Mouse (Mus musculus) layer of hippocampus, postnatal 14 days (tissue): ENCODE results near the gene Scd2. TPM values are rescaled to one million over a fixed set of nuclear protein-coding genes. Genes with fewer than 3 reads are reported as not detected.
A peak's percentile ranks its signal among the peaks of the same experiment; 100 is the strongest.
"Not testable (repeated sequence)": the region's sequence is repeated elsewhere in the genome, so short reads cannot be mapped to it uniquely, and the experiment has no call there.

Source experiments
- DNase-seq, 2 experiments: peaks; one replicate each; pipeline ENCODE4 v3.0.0; 2021 to 2022; ENCODE audit warnings: low spot score in 2 of 2, mixed read lengths in 1 of 2
- total RNA-seq, 2 experiments: library from RNA; stranded (reverse); gene quantifications; 2 replicates each; pipeline ENCODE4 v1.2.3; 2021

Scd2 gene
- total RNA-seq, 2 experiments from 2014 or later = 702 to 713 TPM

DNA sequence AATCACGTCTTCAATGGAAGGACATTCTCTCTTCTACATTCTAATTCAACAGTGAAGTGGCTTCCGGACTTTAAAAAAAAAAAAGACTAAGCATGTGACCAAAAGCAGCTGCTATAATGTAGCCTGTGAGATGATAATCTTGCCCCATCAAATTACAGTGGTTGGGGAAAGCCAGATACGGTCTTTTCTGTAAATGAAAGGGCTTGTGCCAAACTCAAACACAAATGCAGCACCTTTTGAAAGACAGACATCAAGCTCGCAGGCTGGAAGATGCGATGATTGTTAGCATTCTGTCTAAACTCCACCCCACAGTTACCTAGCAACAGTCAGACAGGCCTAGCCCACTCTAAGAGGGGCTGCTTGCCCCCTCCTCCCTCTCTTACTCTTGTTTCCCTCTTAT is 17.3 kb downstream of the Scd2 start:
- DNase-seq = no peak

DNA sequence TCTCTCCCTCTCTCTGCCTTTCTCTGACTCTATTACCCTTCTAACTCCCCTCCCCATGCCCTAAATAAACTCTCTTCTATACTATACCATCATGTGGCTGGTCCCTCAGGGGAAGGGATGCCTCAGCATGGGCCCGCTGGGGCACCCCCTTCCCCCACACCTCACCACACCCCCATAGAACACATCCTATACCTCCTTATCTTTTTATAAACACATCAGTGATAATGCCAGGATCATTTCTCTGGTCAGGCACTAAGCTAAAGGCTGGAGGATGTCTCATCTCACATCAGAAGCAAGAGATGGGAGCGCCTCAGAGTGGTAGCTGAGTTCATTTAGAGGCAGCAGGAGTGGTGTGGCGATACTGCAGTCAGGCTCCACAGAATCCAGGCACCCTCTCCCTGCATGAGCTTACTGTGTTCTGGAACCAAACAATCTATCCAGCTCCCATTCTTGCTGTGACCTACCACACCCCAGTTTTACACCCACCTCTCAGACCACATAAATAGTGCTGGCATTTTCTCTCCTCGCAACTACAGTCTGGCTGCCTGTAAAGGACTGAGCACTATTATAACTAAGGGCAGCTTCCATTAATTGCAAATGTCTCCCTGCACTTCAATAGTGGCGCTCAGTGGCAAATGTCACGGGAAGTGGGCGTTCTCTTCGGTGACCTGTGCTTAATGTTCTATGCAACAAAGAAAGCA is 18.0 kb downstream of the Scd2 start:
- DNase-seq = no peak

DNA sequence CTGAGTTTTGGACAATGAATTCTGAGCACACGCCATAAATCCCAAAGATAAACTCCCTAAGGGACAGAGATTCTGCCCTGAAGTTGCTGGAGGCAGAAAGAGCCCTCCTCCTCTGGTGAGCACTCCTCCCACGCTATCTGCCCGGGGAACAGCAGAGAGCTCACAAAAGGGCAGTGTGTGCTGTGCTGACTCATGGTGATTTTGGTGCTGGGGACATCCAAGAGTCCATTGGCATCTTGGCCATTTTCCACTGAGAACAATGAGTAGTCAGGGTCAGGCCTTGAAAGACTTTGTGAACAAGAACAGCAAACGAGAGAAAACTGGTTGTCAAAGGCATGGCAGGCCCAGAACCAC is 18.5 kb downstream of the Scd2 start:
- DNase-seq = no peak

DNA sequence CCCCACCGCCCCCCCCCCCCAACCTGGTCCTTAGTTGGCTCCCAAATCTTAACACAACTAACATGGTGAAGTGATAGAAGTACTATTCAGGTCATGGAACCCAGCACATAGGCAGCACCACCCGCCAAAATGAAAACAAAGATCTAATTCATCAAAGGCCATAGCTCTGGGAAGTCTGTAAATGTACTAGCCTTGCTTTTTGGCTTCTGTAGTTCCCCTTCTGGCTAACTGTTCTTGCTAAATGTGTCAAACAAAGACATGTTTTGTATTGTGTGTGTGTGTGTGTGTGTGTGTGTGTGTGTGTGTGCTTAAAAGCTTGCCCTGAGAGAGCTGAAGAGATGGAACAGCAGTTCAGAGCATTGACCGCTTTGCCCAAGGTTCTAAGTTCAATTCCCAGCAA is 19.6 kb downstream of the Scd2 start:
- no peak for DNase-seq

- peak; percentile 78 to 79 for DNase-seq
These were observed 20.9 kb downstream of the Scd2 start for GRCm38 (mm10) chr19:44314327-44314759.

DNA sequence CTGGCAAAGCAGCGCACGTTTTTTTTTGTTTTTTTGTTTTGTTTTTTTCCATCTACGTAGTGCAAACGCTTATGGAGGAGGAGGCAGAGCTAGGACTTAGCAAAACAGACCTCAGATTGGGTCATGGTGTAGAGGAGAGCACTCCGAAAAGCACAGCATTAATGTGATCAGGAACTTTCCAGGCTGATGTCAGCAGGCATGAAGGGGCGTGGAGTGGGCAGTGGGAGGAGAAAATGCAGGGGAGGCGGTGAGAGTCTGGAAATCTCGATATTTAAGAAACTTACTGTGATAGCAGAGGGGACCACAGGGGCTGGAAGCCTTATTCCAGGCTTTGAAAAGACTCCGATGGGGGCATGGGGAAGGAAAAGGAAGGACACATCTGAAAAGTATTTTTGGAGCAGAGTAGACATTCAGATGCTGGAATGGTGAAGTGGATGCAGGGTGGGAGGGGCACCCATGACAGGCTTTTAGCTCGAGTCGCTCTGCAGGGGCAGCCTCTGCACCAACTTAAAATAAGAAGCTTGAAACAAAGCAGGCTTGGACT is 21.5 kb downstream of the Scd2 start:
- no peak for DNase-seq

DNA sequence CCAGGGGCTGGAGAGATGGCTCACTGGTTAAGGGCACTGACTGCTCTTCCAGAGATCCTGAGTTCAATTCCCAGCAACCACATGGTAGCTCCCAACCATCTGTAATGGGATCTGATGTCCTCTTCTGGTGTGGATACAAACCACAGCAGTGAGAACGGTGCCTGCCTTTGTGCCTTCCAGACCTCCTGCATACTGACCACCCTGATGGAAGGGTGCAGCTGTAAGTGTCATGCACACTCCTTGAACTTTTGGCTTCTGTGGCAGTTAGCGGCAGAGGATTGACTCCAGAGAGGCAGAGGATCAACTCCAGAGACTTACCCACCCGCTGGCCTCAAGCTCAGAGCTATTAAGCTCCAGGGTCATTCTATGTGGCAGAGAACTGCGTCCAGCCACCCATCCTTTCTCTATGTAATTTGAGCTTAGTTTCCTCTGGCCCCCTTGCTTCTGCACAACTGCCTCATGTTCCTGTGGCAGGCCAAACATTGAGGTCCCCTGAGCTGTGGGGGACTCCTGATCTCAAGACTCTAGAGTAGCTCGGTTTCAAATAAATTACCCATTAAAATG is 23.4 kb downstream of the Scd2 start:
- DNase-seq = no peak

DNA sequence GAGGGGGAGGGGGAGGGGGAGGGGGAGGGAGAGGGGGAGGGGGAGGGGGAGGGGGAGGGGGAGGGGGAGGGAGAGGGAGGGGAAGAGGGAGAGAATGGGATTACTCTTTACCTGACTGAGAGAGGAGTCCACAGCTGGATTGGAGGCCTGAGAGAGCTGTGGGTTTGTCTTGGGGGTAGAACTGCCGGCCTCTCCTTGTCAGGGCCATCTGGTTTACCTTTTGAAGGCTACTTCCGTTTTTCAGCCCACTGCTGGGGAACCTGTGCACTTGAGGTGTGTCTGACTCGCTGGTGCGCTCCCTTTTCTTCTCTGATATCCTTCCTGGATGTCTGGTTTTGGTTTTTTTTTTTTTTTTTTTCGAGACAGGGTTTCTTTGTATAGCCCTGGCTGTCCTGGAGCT is 23.9 kb downstream of the Scd2 start:
- no peak for DNase-seq

GRCm38 (mm10) chr19:44318545-44318944 is 25.1 kb downstream of the Scd2 start:
- no peak for DNase-seq

DNA sequence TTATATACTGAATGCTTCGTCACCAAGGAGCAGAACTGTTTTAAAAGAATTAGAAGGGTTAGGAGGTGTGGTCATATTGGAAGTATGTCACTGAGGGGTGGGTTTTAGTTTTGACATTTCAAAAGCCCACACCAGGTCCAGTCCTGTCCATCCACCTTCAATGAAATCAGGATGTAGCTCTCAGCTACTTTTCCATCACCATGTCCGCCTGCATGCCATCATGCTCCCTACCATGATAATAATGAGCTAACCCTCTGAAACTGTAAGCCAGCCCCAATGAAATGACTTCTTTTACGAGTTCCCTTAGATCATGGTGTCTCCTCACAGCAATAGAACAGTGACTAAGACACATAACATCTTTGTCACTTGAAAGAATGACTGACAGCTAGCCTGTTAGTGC is 26.8 kb downstream of the Scd2 start:
- DNase-seq = no peak

DNA sequence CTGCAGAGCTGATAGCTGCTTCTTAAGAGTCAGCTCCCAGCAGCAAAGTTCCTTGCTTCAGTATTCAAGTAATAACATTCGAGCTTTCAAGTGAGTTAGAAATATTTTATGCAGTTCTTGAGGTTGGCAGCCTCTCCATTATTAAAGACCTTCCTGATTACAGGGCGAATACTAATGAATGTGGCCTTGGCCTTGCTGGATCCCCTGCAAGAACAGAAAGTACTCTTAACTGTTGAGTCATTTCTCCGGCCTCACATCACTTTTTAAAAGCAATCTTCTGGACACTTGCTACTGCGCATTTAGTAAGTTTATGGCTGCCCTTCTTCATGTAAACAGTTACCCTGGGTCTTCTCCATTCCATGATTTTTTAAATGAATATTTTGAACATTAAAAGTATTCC is 27.7 kb downstream of the Scd2 start:
- no peak for DNase-seq

DNA sequence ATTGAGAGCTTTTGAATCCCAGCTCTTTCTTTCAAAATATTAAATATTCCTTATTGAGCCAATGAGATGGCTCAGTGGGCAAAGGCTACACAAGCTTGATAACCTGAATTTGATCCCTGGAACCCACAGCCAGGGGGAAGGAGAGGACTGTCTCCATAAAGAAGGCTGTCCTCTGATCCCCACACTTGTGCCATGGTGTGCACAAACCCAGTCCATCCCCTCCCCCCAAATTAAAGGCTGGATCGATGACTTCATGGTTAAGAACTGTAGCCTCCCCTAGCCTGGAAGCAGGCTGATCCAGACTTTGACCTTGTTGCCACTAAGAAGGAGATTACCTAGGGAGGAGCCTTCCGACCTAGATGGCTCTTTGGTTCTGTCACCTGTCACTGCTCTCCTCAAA is 28.2 kb downstream of the Scd2 start:
- no peak for DNase-seq

GRCm38 (mm10) chr19:44329566-44329965 is 36.1 kb downstream of the Scd2 start:
- no peak for DNase-seq

DNA sequence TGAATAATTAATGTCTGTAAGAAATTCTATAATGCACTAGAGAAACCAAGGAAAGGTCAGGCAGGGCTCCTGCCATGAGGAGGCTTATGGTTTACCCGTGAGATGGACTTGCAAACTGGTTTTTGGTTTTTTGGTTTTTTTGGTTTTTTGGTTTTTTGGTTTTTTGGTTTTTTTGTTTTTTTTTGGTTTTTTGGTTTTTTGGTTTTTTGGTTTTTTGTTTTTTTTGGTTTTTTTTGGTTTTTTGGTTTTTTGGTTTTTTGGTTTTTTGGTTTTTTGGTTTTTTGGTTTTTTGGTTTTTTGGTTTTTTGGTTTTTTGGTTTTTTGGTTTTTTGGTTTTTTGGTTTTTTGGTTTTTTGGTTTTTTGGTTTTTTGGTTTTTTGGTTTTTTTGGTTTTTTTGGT is 37.7 kb downstream of the Scd2 start:
- DNase-seq = not testable (repeated sequence)

DNA sequence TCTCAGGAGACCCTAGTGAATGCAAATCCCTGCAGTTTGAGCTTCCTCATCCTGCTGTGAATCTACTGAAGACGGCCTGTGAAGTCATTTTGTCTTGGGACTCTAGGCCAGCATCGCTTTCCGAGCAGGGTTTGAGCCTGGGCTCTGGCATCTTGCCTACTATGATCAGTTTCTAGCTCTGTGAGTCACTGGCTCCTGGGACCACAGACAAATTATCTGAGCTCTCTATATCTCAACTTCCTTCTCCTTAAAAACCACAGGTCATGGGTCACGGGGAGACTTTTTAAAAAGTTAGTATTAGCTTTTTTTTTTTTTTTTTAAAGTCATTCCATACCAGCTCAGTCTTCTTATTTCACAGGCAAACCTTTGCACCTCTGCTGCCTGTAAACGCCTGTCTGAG is 38.4 kb downstream of the Scd2 start:
- DNase-seq = no peak

- no peak for DNase-seq
These were observed 38.9 kb downstream of the Scd2 start for GRCm38 (mm10) chr19:44332326-44332725.

DNA sequence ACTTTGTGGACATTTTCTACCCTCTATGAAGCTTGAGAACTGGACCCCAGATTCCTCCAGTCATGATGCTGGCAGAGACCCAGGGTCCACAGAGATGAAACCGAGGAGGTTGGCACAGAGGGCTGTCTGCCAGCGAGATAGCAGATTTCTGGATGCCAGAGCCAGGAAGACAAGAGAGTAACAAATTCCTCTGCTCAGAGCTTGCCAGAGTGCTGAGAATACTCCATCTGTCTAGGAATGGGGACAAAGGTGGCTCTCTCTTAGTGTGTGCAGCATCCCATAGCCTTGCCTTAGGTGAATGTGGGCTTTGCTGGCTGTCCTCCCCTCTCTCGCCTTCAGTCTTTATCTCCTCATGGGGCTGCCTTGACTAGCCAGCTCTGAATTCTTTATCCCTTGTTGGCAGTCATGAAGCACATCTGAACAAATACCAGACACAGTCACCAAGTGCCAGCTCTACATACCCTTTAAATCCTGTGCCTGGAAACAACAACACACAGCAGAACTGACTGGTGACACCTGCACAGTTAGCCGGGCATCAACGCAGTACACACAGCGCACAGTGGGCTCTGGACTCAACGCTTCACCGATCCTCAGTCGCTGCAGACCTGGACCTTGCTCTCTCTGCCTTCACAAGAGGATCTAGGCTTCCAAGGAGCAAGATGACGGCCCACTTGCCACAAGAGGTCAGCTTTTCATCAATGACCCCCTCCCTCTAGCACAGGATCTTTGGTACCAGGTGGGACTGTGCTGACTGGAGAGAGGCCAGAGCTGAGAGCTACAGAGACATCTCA is 39.6 kb downstream of the Scd2 start, which contains the start of gene Scd4:
Gene Scd4, plus strand, starts transcription at position 260 of the 791 bp plus-strand sequence.
- DNase-seq = peak in 1 of 2 experiments; percentile 49

- no peak for DNase-seq
These were observed 40.5 kb downstream of the Scd2 start for GRCm38 (mm10) chr19:44333991-44334390.

DNA sequence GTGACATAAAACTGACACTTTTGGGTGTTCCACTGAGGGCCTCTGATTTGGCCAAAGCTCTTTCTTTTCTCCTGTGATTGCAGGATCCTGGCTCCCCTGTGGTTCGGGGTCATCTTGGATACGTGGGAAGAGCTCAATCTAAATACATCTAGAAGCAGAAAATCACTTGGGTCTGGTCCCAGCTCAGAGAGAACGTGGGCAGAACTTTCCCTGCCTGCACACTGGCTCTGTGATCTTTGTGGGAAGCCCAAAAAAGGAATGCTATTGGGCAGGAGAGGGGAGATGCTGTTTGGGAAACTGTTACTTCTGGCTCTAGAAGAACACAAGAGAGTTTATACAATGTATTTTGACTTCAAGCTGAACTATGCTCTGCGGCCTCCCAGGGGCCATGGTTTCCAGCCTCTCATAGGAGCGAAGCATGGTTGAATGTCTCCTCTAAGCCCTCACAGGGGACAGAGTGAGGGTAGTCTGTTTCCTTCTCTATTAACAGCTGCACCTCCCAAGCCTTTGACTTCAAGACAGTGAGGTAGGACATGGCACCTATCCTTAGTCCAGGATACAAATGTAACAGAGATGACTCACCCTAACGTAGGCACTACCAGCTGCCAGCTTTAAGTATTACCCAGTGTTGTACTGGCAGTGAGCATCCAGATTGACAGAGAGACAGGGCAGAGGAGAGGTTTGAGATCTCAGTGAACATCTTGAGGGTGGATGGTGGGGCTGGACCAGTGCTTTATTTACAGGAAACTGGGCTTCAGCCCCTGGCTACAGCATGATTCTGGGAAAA is 42.6 kb downstream of the Scd2 start:
- no peak for DNase-seq

GRCm38 (mm10) chr19:44349689-44350088 is 56.2 kb downstream of the Scd2 start:
- DNase-seq = no peak

- DNase-seq = no peak
These were observed 58.3 kb downstream of the Scd2 start for GRCm38 (mm10) chr19:44351756-44352155.
